ENCODE assay signal across 21 mouse cellular contexts in the genomic region with DNA sequence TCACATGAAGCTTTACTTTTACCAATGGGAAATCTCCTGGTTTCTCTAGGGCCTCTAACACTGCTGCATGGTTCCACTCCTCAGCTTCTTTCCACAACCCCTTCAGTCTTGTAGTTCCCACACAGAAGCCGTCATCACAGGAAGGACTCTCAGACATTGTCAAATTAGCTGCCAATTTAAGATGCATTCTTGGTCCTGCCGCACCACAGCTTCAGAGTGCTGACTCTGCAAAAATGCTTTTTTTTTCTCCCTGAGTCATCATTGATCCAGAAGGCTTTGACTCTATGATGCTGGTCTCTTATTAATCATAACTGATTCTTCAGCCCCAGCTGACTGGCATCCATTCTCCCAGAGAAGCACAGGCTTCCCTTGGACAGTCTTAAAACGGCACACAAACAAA. TPM values are rescaled to one million over a fixed set of nuclear protein-coding genes. Genes with fewer than 3 reads are reported as not detected.
DNase-seq lines count a peak whose midpoint lies in the region; ATAC-seq and TF ChIP-seq lines count a peak whose summit lies in the region.
"Had no signal": no experiment of that assay in that cellular context is flagged by ENCODE, and none has a peak within 500 bp of the region (broad histone marks: within the 10 kb centered on the region; RNA-seq: fewer than 3 reads in every experiment).

No protein-coding gene starts in this region.

- WGBS in thymus, adult 2 months, result 51% methylated on average over 3 of the region's 3 CpGs
- 66% methylated on average over 3 of the region's 3 CpGs for WGBS in liver, embryonic 14.5 days (ENCODE audit: insufficient replicate concordance)

- DNase-seq in CD4-positive, CD25-positive, alpha-beta regulatory T cell, adult 2 months (ENCODE audit: low read depth, low spot score), result peak; percentile 35
- no peak for DNase-seq in thymus, adult 2 months
- DNase-seq in thymus, postnatal 14 days, result no peak
- no peak for DNase-seq in liver, embryonic 14.5 days (ENCODE audit: low read depth in 3 of 3, low spot score in 3 of 3)
- DNase-seq in adrenal gland, postnatal 14 days, result no peak
- DNase-seq in right cerebral cortex, postnatal 4 days, result no peak
- DNase-seq: adrenal gland, adult 8-10 months; cerebellum, adult 2 months; cerebellum, postnatal 25 days; kidney, adult 2 months had no signal

- H3K4me1 ChIP-seq in thymus, adult 2 months (replicated peaks; ENCODE audit: control insufficient read depth, insufficient read depth, low read length), result peaks cover 23% of the 10 kb centered on the region
- peaks cover 25 to 26% of the 10 kb centered on the region in 2 experiments for H3K4me1 ChIP-seq in liver, embryonic 14.5 days (replicated peaks; ENCODE audit: control insufficient read depth in 2 of 2, insufficient read depth in 2 of 2, low read length in 1 of 2)
- H3K4me1 ChIP-seq: embryonic facial prominence, embryonic 13.5 days; hindbrain, embryonic 12.5 days; midbrain, embryonic 15.5 days; neural tube, embryonic 13.5 days had no signal

- peak overlapping the region; percentile 50; the same call in 1 of the 2 replicates for H3K27ac ChIP-seq in thymus, adult 2 months (ENCODE audit: control insufficient read depth, insufficient read depth, low read length)
- peak overlapping the region; percentile 38 for H3K27ac ChIP-seq in liver, embryonic 14.5 days
- H3K27ac ChIP-seq: embryonic facial prominence, embryonic 13.5 days; hindbrain, embryonic 12.5 days; kidney, postnatal 0 days; limb, embryonic 10.5 days; midbrain, embryonic 15.5 days; neural tube, embryonic 13.5 days; stomach, postnatal 0 days had no signal

- TF ChIP-seq CTCF in thymus, adult 2 months (IDR thresholded peaks at IDR 0.05; ENCODE audit: borderline replicate concordance, control insufficient read depth, extremely low read depth, insufficient read depth, low read length, poor library complexity), result no peak
- no peak for TF ChIP-seq CTCF in liver, embryonic 14.5 days (IDR thresholded peaks at IDR 0.05; ENCODE audit: low read depth)

- no peak for TF ChIP-seq EP300 in liver, embryonic 14.5 days (IDR thresholded peaks at IDR 0.05; ENCODE audit: low read depth)

- H3K27me3 ChIP-seq in thymus, adult 2 months (ENCODE audit: control insufficient read depth, insufficient read depth, low read length), result no peaks in the 10 kb centered on the region
- H3K27me3 ChIP-seq in liver, embryonic 14.5 days (ENCODE audit: control insufficient read depth, insufficient read depth, low read length), result no peaks in the 10 kb centered on the region
- H3K27me3 ChIP-seq: embryonic facial prominence, embryonic 13.5 days; heart, embryonic 12.5 days; hindbrain, embryonic 12.5 days; midbrain, embryonic 15.5 days; neural tube, embryonic 13.5 days had no signal

- TF ChIP-seq POLR2A in thymus, adult 2 months (IDR thresholded peaks at IDR 0.05; ENCODE audit: control insufficient read depth, extremely low read depth, insufficient read depth, low read length, poor library complexity), result no peak

- no peaks in the 10 kb centered on the region for H3K36me3 ChIP-seq in thymus, adult 2 months (ENCODE audit: control insufficient read depth, insufficient read depth, low read length)
- no peaks in the 10 kb centered on the region for H3K36me3 ChIP-seq in liver, embryonic 14.5 days (replicated peaks; ENCODE audit: control insufficient read depth, insufficient read depth, low read depth)
- H3K36me3 ChIP-seq: embryonic facial prominence, embryonic 13.5 days; heart, embryonic 12.5 days; hindbrain, embryonic 12.5 days; limb, embryonic 10.5 days; midbrain, embryonic 15.5 days; neural tube, embryonic 13.5 days had no signal

- no peak overlapping the region for H3K4me2 ChIP-seq in liver, embryonic 14.5 days (ENCODE audit: low read depth)
- H3K4me2 ChIP-seq: embryonic facial prominence, embryonic 13.5 days; heart, embryonic 12.5 days; hindbrain, embryonic 12.5 days; midbrain, embryonic 15.5 days; neural tube, embryonic 13.5 days had no signal

- H3K4me3 ChIP-seq in thymus, adult 2 months (ENCODE audit: control insufficient read depth, insufficient read depth, low read length), result no peak overlapping the region
- no peak overlapping the region for H3K4me3 ChIP-seq in liver, embryonic 14.5 days (ENCODE audit: insufficient read depth in 1 of 2, low read depth in 2 of 2, low read length in 2 of 2)
- H3K4me3 ChIP-seq: embryonic facial prominence, embryonic 13.5 days; heart, embryonic 12.5 days; hindbrain, embryonic 12.5 days; limb, embryonic 10.5 days; midbrain, embryonic 15.5 days; neural tube, embryonic 13.5 days had no signal

- no peak for ATAC-seq in CD4-positive, CD25-positive, alpha-beta regulatory T cell, adult 4 months
- ATAC-seq in liver, embryonic 14.5 days (ENCODE audit: insufficient read depth), result no peak
- ATAC-seq: forebrain, embryonic 14.5 days; lung, postnatal 0 days; midbrain, embryonic 15.5 days had no signal

- H3K9ac ChIP-seq in liver, embryonic 14.5 days (replicated peaks), result no peak overlapping the region
- H3K9ac ChIP-seq: embryonic facial prominence, embryonic 13.5 days; heart, embryonic 12.5 days; hindbrain, embryonic 12.5 days; midbrain, embryonic 15.5 days; neural tube, embryonic 13.5 days had no signal

- H3K9me3 ChIP-seq in liver, embryonic 14.5 days (ENCODE audit: control insufficient read depth, low read length), result no peaks in the 10 kb centered on the region
- H3K9me3 ChIP-seq: embryonic facial prominence, embryonic 13.5 days; heart, embryonic 12.5 days; hindbrain, embryonic 12.5 days; limb, embryonic 10.5 days; midbrain, embryonic 15.5 days; neural tube, embryonic 13.5 days had no signal

RNA-seq across cellular contexts. Expression of a gene that starts 19.2 kb away (rescaled TPM):
- polyA plus RNA-seq in CD4-positive, CD25-positive, alpha-beta regulatory T cell, adult 4 months (2017; shearing (Covaris generic)), result 100 to 1,000 TPM; 184 to 254 TPM
- 112 and 127 TPM in 2 replicates for polyA plus RNA-seq in thymus, adult 2 months (2012; rRNA removed)
- polyA plus RNA-seq in liver, embryonic 14.5 days (2012; rRNA removed), result 54.3 and 82.5 TPM in 2 replicates
- 331 and 345 TPM in 2 replicates for polyA plus RNA-seq in liver, embryonic 14.5 days (2014; fragmentation: Nextera tagmentation; extraction: Ambion mirVana)
- 126 and 128 TPM in 2 replicates for total RNA-seq in adrenal gland, postnatal 14 days (2021)
